Mouse (Mus musculus): ENCODE measurements at regions not wholly inside any gene's neighbourhood (a gene's known extent, or its start where the extent isn't known, plus 50 kb on each side); places are given as distances from the start of the nearest gene placed in this dataset.

GRCm38 (mm10) chr4:88956605-88957004 is 76.6 kb upstream of the Ifne start:
- TF ChIP-seq CTCF (IDR thresholded peaks at IDR 0.05): no peak
- no peak for DNase-seq (ENCODE audit: extremely low spot score in 1 of 2, low spot score in 2 of 2)
- no peak overlapping the region for H3K27ac ChIP-seq
- intact Hi-C loops (cut with DNase I): no loop called here
- no peak overlapping the region for H3K4me3 ChIP-seq

DNA sequence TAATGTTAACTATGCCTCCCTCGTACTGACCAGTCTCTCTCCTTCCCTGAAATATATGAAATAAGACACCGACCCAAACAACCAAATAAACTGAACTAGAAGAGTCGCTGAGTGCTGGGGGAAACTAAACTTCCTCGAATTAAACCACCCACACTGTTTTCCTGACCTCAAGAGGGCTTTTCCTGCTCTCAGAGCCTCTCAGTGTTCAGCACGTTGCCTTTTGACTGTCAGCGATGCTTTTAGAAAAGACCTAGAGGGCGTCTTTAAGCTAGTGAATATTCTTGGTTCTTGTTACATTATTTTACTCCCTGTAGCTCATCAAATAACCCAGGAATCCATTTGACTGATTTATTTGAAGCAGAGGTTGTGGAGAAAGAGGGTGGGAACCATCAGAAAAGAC is 76.2 kb upstream of the Ifne start:
- DNase-seq (ENCODE audit: extremely low spot score in 1 of 2, low spot score in 2 of 2): no peak
- Histone ChIP-seq H3K27ac (no peak overlapping the region), H3K4me3 (no peak overlapping the region)
- TF ChIP-seq CTCF (IDR thresholded peaks at IDR 0.05): no peak; the same call in 1 of the 2 replicates
- intact Hi-C loops (cut with DNase I): no loop called here

- no peak overlapping the region for H3K4me3 ChIP-seq
- DNase-seq (ENCODE audit: extremely low spot score in 1 of 2, low spot score in 2 of 2): no peak
- intact Hi-C loops (cut with DNase I): no loop called here
- no peak overlapping the region for H3K27ac ChIP-seq
- TF ChIP-seq CTCF (IDR thresholded peaks at IDR 0.05): no peak
Measured at GRCm38 (mm10) chr4:88955571-88955970, 75.6 kb upstream of the Ifne start.

DNA sequence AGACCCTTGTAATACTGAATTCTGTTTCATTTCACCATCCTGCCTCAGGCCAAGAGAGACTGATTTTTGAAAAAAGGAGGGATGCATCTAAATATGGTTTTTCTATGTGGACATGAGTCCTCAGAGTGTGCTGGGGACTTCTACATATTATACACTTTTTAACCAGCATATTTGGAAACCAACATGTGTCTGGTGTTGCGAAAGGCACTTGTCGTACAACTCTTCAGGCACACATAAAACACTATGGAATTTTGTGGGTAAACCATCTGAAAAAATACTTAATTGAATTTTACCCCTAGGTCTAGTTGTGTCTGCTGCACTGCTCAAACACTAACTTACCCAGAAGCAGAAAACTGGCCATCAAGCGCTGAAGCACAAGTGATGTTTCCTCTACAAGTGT is 74.0 kb upstream of the Ifne start:
- Histone ChIP-seq H3K27ac (no peak overlapping the region), H3K4me3 (no peak overlapping the region)
- TF ChIP-seq CTCF (IDR thresholded peaks at IDR 0.05): no peak
- DNase-seq (ENCODE audit: extremely low spot score in 1 of 2, low spot score in 2 of 2): no peak
- intact Hi-C loops (cut with DNase I): no loop called here

DNA sequence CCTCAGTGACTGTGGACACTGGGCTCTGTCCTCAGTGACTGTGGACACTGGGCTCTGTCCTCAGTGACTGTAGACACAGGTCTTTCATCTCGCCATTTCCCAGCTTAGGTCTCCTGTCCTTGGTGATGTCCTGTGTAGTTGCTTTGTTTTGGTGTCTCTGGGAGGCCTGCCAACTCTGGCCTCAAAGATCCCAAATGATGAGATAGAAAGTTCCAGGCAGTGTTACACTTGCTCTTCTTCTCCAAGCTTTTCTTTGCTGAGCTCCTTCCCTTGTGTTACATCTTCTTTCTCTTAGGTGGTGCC is 71.0 kb upstream of the Ifne start:
- Histone ChIP-seq H3K4me3 (no peak overlapping the region), H3K27ac (no peak overlapping the region)
- intact Hi-C loops (cut with DNase I): no loop called here
- no peak for DNase-seq (ENCODE audit: extremely low spot score in 1 of 2, low spot score in 2 of 2)
- no peak for TF ChIP-seq CTCF (IDR thresholded peaks at IDR 0.05)

DNA sequence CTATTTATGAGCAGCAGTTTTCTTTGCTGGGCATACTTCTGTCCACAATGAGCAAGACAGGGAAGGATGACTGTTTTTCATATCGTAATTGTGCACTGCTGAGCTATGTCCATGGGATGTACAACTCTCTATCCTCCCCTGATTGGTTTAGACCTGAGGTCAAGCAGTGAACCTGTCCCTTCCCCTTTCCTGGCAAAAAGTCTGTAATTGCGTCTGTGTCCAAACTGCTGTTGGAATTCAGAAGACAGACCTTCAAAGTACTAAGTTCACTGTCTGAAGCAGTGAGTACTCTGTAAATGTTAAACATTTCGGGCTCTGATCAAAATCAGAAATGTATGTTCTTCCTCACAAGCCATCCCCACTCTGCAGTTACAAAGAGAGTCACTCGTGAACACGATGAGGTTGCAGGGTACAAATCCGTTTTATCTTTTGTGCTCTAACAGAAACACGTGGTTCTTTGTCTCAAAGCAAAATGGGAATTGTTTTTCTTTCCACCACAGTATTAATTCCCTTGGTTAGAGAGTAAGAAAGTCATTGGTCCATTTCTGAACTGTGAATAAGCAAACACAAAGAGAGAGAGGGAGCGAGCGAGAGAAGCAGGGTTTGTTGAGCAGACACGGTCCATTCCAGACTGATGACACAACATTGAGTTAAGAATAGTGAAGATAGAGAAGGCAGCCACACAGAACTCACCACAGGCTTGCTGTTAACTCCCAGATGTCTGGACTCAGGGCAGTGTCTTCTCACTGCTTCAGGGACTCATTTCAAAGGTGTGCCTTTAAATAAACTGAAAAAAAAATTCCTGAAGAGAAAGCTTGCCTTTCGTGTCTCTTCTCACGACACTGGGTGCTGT is 70.4 kb upstream of the Ifne start:
- no peak for DNase-seq (ENCODE audit: extremely low spot score in 1 of 2, low spot score in 2 of 2)
- intact Hi-C loops (cut with DNase I): no loop called here
- Histone ChIP-seq H3K27ac (no peak overlapping the region), H3K4me3 (no peak overlapping the region)
- no peak for TF ChIP-seq CTCF (IDR thresholded peaks at IDR 0.05)

DNA sequence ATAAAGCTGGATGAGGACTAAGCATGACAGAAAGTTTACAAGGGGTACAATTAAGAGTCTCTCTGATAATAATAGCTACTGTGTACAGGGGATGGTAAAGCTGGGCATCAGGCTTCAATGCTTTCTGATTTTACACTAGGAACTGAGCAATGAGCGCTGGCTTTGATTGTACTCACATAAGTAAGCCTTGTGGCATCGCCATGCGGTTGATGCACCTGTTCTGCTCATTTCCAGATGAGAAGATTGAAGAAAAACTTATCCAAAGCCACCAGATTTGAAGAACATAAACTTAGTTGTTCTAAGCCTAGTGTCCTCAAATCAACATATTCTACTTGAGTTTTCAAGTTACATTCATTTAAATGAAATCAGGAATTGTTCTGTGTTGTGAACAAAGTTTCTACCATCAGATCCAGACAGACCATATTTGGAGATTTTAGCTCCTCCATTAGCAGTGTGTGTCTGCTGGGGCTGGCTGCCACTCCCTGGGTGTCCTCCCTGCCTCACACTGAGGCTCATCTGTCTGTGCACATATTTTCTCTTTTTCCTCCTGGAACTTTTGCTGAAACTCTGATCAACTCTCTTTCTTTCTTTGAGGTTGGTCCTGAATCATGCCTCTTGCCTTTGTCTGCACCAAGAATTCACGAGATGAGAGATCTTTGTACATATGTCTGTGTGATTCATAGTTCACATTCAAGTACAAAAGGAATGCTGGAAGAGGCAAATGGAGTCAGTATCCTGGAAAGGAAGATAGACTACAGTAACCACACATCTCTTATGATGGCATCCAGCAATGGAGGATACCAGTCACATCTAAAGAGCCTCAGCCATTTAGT is 68.2 kb upstream of the Ifne start:
- no peak for TF ChIP-seq CTCF (IDR thresholded peaks at IDR 0.05)
- intact Hi-C loops (cut with DNase I): no loop called here
- no peak for DNase-seq (ENCODE audit: extremely low spot score in 1 of 2, low spot score in 2 of 2)
- Histone ChIP-seq H3K4me3 (no peak overlapping the region), H3K27ac (no peak overlapping the region)

DNA sequence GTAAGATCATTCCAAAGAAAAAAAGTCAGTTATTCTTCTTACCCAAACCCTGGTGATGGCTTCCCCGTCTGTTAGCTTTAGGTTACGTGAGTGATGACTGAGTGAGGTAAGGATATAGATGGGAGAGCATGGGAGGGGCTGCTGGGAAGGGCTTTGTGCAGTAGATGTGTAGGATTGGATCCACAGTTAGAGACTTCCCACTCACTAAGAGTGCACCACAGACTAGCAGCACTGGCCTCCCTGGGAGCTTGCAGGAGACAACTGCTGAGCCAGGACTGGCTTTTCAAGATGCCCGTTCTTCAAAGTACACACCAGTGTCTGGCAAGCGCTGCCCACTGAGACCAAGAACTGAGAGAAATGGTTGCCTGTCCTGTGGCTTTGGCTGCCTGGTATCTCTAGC is 62.0 kb upstream of the Ifne start:
- Histone ChIP-seq H3K27ac (no peak overlapping the region), H3K4me3 (no peak overlapping the region)
- TF ChIP-seq CTCF (IDR thresholded peaks at IDR 0.05): no peak
- intact Hi-C loops (cut with DNase I): no loop called here
- no peak for DNase-seq (ENCODE audit: extremely low spot score in 1 of 2, low spot score in 2 of 2)

DNA sequence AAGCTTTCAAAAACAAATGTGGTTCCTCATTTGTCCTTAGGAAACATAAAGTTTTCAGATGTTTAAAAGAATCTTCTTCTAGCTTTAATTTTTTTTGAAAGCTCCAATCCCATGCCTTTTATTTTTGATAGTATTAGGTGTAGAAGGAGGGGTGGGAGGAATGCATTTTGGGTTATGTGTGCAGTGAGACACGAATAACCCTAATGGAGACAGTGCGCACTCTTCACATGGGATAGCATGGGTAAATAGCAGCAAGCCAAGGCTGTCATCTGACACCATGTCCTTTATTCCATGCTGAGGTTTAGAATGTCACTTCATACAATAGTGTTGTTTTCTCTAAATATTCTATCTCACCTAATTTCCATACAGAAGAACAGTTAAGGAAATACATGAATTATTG is 60.7 kb upstream of the Ifne start:
- no peak overlapping the region for H3K27ac ChIP-seq
- H3K4me3 ChIP-seq: no peak overlapping the region
- TF ChIP-seq CTCF (IDR thresholded peaks at IDR 0.05): no peak
- intact Hi-C loops (cut with DNase I): no loop called here
- no peak for DNase-seq (ENCODE audit: extremely low spot score in 1 of 2, low spot score in 2 of 2)

GRCm38 (mm10) chr4:88939397-88939796 is 59.4 kb upstream of the Ifne start:
- no peak for TF ChIP-seq CTCF (IDR thresholded peaks at IDR 0.05)
- DNase-seq (ENCODE audit: extremely low spot score in 1 of 2, low spot score in 2 of 2): no peak
- H3K4me3 ChIP-seq: no peak overlapping the region
- intact Hi-C loops (cut with DNase I): loop anchor here (5.0 kb wide), 2 partner anchors 63 to 188 kb away; no protein-coding TSS in a partner anchor
- H3K27ac ChIP-seq: no peak overlapping the region

DNA sequence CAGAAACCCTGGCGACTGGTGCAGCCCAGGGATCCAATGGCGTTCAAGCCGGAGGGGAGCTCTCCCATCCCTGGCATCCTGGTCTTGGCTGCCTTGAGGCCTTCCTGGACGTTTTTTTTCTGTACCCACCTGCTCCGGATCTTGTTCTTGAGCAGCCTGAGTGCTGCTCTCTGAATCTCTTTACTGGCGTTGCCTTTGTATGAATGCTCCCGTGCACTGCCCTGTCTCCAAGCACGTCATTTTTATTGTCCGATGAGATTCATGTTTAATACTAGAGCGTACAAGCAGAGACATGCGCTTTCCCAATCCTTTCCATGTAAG is 58.7 kb upstream of the Ifne start:
- intact Hi-C loops (cut with DNase I): loop anchor here (5.0 kb wide), 2 partner anchors 64 to 189 kb away; no protein-coding TSS in a partner anchor
- Histone ChIP-seq H3K27ac (peak overlapping the region; percentile 89), H3K4me3 (peak overlapping the region; percentile 61)
- TF ChIP-seq CTCF (IDR thresholded peaks at IDR 0.05): no peak
- no peak for DNase-seq (ENCODE audit: extremely low spot score in 1 of 2, low spot score in 2 of 2)

- DNase-seq (ENCODE audit: extremely low spot score in 1 of 2, low spot score in 2 of 2): peak; percentile 65 to 69
- intact Hi-C loops (cut with DNase I): loop anchor here (5.0 kb wide), 2 partner anchors 64 to 189 kb away; no protein-coding TSS in a partner anchor
- peak overlapping the region; percentile 61 for H3K4me3 ChIP-seq
- no peak for TF ChIP-seq CTCF (IDR thresholded peaks at IDR 0.05)
- H3K27ac ChIP-seq: peak overlapping the region; percentile 89
Measured at GRCm38 (mm10) chr4:88937866-88938711, 58.1 kb upstream of the Ifne start.

Measured in left cerebral cortex, adult 2 months (tissue).